Mouse (Mus musculus): ENCODE measurements around the gene Zfp507. TPM values are rescaled to one million over a fixed set of nuclear protein-coding genes. Genes with fewer than 3 reads are reported as not detected.

The Zfp507 gene
- polyA plus RNA-seq (2021) = 19.1 TPM

- ChIA-PET CTCF (interaction anchor here (0.7 kb wide), 1 partner anchor 167 kb away, joined by 3 read pairs; no protein-coding TSS in a partner anchor), POLR2A (interaction anchor here (1.6 kb wide), 1 partner anchor 18 kb away, joined by 3 read pairs; no protein-coding TSS in a partner anchor)
- ATAC-seq = peak; percentile 91
- H3K27me3 ChIP-seq = no peaks in the 10 kb centered on the region
- TF ChIP-seq CTCF (IDR thresholded peaks at IDR 0.05) = no peak
- DNase-seq (ENCODE audit: low read depth, low spot score) = peak; percentile 37
- in situ Hi-C loops (cut with MboI; ENCODE audit: low pct_unique_long_range_greater_than_20kb) = no loop called here
Measured at GRCm38 (mm10) chr7:35802906-35803595, at the start of gene Zfp507. Zfp507 (minus strand) TSS chr7:35803003.

GRCm38 (mm10) chr7:35850426-35850825, 47.6 kb upstream of the Zfp507 start:
- in situ Hi-C loops (cut with MboI; ENCODE audit: low pct_unique_long_range_greater_than_20kb) = loop anchor here (10.0 kb wide), 1 partner anchor 166 kb away; no protein-coding TSS in a partner anchor
- TF ChIP-seq CTCF (IDR thresholded peaks at IDR 0.05) = no peak
- DNase-seq (ENCODE audit: low read depth, low spot score) (no peak), ATAC-seq (no peak)
- ChIA-PET POLR2A (no interaction called here), CTCF (no interaction called here)
- no peaks in the 10 kb centered on the region for H3K27me3 ChIP-seq

- TF ChIP-seq CTCF (IDR thresholded peaks at IDR 0.05) = no peak
- ChIA-PET POLR2A (no interaction called here), CTCF (no interaction called here)
- ATAC-seq = no peak
- DNase-seq (ENCODE audit: low read depth, low spot score) = no peak
- in situ Hi-C loops (cut with MboI; ENCODE audit: low pct_unique_long_range_greater_than_20kb) = no loop called here
- no peaks in the 10 kb centered on the region for H3K27me3 ChIP-seq
Measured at GRCm38 (mm10) chr7:35848526-35848925, 45.7 kb upstream of the Zfp507 start.

GRCm38 (mm10) chr7:35840504-35840903, 37.7 kb upstream of the Zfp507 start:
- ATAC-seq = no peak
- peaks cover 7% of the 10 kb centered on the region for H3K27me3 ChIP-seq
- no peak for DNase-seq (ENCODE audit: low read depth, low spot score)
- CTCF ChIA-PET = no interaction called here
- in situ Hi-C loops (cut with MboI; ENCODE audit: low pct_unique_long_range_greater_than_20kb) = no loop called here
- TF ChIP-seq CTCF (IDR thresholded peaks at IDR 0.05) = no peak
- POLR2A ChIA-PET = no interaction called here

GRCm38 (mm10) chr7:35836851-35837250, 34.0 kb upstream of the Zfp507 start:
- H3K27me3 ChIP-seq = peaks cover 7% of the 10 kb centered on the region
- ATAC-seq (no peak), DNase-seq (ENCODE audit: low read depth, low spot score) (no peak)
- CTCF ChIA-PET = interaction anchor here (1.5 kb wide), 1 partner anchor 18 kb away, joined by 4 read pairs; no protein-coding TSS in a partner anchor
- in situ Hi-C loops (cut with MboI; ENCODE audit: low pct_unique_long_range_greater_than_20kb) = no loop called here
- POLR2A ChIA-PET = no interaction called here
- TF ChIP-seq CTCF (IDR thresholded peaks at IDR 0.05) = no peak

GRCm38 (mm10) chr7:35836415-35836814, 33.6 kb upstream of the Zfp507 start:
- POLR2A ChIA-PET = no interaction called here
- TF ChIP-seq CTCF (IDR thresholded peaks at IDR 0.05) = no peak
- ATAC-seq (no peak), DNase-seq (ENCODE audit: low read depth, low spot score) (no peak)
- peaks cover 7% of the 10 kb centered on the region for H3K27me3 ChIP-seq
- CTCF ChIA-PET = no interaction called here
- in situ Hi-C loops (cut with MboI; ENCODE audit: low pct_unique_long_range_greater_than_20kb) = no loop called here

- ATAC-seq = no peak
Measured at GRCm38 (mm10) chr7:35830119-35830518, 27.3 kb upstream of the Zfp507 start.

GRCm38 (mm10) chr7:35823906-35824305, 21.1 kb upstream of the Zfp507 start:
- POLR2A ChIA-PET = no interaction called here
- CTCF ChIA-PET = no interaction called here
- DNase-seq (ENCODE audit: low read depth, low spot score) = no peak
- no peak for TF ChIP-seq CTCF (IDR thresholded peaks at IDR 0.05)
- in situ Hi-C loops (cut with MboI; ENCODE audit: low pct_unique_long_range_greater_than_20kb) = no loop called here
- peaks cover 6% of the 10 kb centered on the region for H3K27me3 ChIP-seq
- ATAC-seq = no peak

More at GRCm38 (mm10) chr7:35830119-35830518, 27.3 kb upstream of the Zfp507 start:
- in situ Hi-C loops (cut with MboI; ENCODE audit: low pct_unique_long_range_greater_than_20kb) = no loop called here
- H3K27me3 ChIP-seq = peaks cover 6% of the 10 kb centered on the region
- no peak for DNase-seq (ENCODE audit: low read depth, low spot score)
- no peak for TF ChIP-seq CTCF (IDR thresholded peaks at IDR 0.05)
- CTCF ChIA-PET = no interaction called here
- POLR2A ChIA-PET = no interaction called here

GRCm38 (mm10) chr7:35822320-35822719, 19.5 kb upstream of the Zfp507 start:
- ATAC-seq (no peak), DNase-seq (ENCODE audit: low read depth, low spot score) (no peak)
- ChIA-PET CTCF (no interaction called here), POLR2A (no interaction called here)
- peaks cover 6% of the 10 kb centered on the region for H3K27me3 ChIP-seq
- TF ChIP-seq CTCF (IDR thresholded peaks at IDR 0.05) = no peak
- in situ Hi-C loops (cut with MboI; ENCODE audit: low pct_unique_long_range_greater_than_20kb) = no loop called here

- CTCF ChIA-PET = no interaction called here
- in situ Hi-C loops (cut with MboI; ENCODE audit: low pct_unique_long_range_greater_than_20kb) = no loop called here
- POLR2A ChIA-PET = interaction anchor here (0.6 kb wide), 1 partner anchor 18 kb away, joined by 3 read pairs; the partner anchor contains the start of gene Zfp507
- TF ChIP-seq CTCF (IDR thresholded peaks at IDR 0.05) = no peak
- DNase-seq (ENCODE audit: low read depth, low spot score) (no peak), ATAC-seq (no peak)
- peaks cover 6% of the 10 kb centered on the region for H3K27me3 ChIP-seq
Measured at GRCm38 (mm10) chr7:35821357-35821756, 18.6 kb upstream of the Zfp507 start.

GRCm38 (mm10) chr7:35819486-35819885, 16.7 kb upstream of the Zfp507 start:
- TF ChIP-seq CTCF (IDR thresholded peaks at IDR 0.05) = no peak
- H3K27me3 ChIP-seq = no peaks in the 10 kb centered on the region
- in situ Hi-C loops (cut with MboI; ENCODE audit: low pct_unique_long_range_greater_than_20kb) = no loop called here
- ChIA-PET CTCF (interaction anchor here (1.4 kb wide), 1 partner anchor 22 kb away, joined by 3 read pairs; no protein-coding TSS in a partner anchor), POLR2A (no interaction called here)
- ATAC-seq (no peak), DNase-seq (ENCODE audit: low read depth, low spot score) (peak; percentile 43)
